Mouse (Mus musculus) kidney, postnatal 10 days (tissue): ENCODE data around the gene Rnf215.
A peak's percentile ranks its signal among the peaks of the same experiment; 100 is the strongest.
"Not testable (repeated sequence)": the region's sequence is repeated elsewhere in the genome, so short reads cannot be mapped to it uniquely, and the experiment has no call there.

Experiments used
- DNase-seq: peaks from one replicate; pipeline ENCODE4 v3.0.0; 2021; ENCODE audit warnings: mixed read lengths

Rnf215 gene

DNA sequence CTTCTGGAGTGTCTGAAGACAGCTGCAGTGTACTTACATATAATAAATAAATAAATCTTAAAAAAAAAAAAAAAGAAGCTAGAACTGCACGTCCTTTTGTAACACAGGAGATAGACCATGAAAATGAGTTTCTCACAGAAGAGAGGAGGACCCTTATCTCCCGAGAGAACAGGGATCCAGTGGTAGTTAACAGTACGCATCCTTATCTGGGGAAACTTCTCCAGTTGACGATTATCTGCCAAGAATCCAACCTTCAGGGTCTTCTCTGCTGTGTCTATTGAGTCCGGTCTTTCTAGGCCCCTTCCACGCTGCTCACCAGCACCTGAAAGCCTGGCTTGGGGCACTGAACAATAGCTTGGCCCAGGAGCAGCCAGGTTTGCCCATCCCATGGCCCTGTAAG lies 21.0 kb upstream of the Rnf215 start:
- DNase-seq = no peak

DNA sequence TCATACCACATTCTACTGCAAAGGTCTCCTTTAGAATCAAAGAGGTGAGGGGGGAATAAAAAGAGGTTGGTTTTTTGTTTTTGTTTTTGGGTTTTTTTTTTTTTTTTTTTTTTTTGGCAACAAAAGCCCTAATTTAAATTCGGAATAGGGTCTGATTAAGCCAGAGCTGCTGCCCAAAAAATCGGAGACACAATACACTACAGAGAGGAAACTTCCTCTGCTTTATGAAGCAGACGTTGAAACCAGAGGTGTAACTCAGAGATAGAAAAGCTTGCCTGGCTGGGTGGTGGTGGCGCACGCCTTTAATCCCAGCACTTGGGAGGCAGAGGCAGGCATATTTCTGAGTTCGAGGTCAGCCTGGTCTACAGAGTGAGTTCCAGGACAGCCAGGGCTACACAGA lies 20.5 kb upstream of the Rnf215 start:
- not testable (repeated sequence) for DNase-seq

- DNase-seq = no peak
Measured at GRCm38 (mm10) chr11:4115407-4115806, 19.6 kb upstream of the Rnf215 start.

- DNase-seq = no peak
Measured at GRCm38 (mm10) chr11:4116458-4117141, 18.4 kb upstream of the Rnf215 start.

- DNase-seq = no peak
Measured at GRCm38 (mm10) chr11:4117372-4118071, 17.5 kb upstream of the Rnf215 start.

DNA sequence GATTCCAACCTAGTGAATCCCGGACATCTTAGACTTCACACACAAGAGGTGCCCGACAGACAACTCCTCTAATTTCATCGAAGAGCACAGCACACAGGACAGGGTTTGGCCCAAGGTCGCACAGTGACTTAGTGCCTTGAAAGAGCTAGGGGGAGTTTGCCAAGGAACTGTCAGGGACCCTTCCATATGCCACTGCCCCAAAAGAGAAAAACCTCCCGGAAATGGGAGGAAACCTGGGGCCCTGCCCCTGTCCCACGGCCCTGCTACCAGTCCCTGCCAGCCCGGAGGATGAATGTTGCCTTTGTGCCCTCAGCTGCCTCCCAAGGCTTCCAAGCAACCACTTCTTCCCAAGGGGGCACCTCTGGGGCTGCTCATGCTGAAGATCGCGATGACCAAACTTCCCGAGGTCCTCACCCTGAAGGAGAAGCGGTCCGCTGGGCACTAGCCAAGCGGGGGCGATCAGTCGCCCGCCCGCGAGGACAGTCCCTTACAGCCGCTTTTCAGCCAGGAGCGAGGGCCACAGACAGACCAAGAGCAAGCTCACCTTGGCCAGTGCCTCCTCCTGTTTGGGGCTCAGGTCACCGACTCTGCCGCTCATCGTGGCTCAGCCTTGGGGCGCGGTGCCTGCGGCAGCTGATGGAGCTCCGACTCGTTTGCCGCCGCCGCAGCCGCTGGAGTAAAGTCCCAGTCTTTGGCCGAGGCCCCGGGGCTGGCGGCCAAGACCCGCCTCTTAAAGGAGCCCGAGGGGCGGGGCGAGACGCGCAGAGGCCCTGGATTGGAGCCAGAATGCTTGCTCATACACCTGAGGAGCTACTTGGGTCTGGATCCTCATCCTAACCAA lies 16.7 kb upstream of the Rnf215 start:
- peak; percentile 85 for DNase-seq

DNA sequence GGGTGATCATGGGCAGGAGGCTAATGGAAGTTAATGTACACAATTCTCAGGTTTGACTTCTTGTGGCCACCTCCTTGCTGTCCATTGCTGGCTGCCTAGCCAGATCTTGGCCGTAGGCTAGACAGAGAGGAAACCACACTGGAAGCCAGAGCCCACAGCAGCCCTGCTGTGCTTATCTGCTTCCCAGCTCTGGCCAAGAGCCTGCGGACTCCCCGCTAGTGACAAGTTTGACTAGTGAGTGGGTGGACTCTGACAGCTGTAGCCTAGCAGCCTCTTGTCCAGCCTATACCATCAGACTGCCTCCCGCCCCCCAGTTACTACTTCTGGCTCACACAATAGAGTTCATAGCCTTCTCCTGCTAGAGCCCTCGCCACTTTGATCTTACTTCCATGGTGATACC lies 15.4 kb upstream of the Rnf215 start:
- no peak for DNase-seq

- DNase-seq = no peak
Measured at GRCm38 (mm10) chr11:4121691-4122090, 13.3 kb upstream of the Rnf215 start.

DNA sequence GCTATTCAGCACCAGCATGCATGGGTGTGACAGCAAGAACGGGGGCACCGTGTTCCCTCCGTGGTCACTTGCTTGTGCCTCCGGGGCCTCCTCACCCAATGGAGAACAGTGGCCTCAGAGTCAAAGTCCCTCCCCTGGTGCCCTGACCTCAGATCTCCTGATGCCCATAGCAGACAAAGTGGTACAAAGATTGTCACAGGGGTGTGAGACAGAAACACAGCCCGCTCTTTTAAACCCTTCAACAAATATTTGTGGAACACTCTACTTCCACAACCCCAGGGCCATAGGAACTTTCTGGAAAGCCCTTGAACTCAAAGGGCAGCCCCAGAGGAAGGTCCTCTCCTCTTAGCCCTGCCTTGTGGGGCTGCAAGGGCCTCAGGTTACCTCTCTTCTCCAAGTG lies 12.8 kb upstream of the Rnf215 start:
- DNase-seq = no peak

DNA sequence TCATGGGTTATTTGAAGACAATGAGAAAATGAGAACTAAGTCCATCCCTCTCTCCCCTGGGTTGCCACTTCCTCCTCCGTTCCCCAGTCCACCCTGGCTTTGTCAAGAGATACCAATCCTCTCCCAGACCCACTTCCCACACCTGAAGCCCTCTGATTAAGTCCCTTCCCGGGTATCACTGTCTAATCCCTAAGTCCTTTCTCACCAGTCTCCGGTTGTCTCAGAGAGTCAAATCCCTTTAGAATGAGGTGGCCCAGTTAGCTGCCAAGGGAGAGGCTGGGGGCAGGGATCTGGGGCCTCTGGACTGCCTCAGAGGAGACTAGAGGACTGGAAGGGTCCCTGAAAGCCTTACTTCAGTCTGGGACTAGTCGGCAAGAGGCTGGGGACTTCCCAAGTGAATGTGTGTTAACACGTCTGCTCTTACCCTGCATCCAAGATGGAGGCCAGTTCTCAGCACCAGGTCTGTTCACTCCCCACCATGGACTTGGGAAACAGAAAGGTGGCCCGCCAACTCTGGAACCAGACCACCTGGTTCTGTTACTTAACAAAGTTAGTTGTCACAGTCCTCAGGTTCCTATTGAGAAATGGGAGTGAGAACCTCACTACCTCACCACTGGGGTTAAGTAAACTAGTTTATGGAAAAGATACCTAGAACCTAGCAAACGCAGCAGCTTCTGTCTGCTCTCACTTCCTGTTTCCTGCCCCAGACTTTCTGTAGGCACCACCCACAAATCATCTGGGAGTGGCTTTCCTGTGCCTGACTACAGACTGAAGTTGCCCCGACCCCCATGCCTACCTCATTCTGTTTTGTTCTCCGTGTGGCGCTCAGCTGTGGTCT lies 12.0 kb upstream of the Rnf215 start, which contains the start of gene Sec14l2:
TSS of gene Sec14l2 (minus strand) at position 674 of the 838 bp plus-strand sequence.
- DNase-seq = no peak

DNA sequence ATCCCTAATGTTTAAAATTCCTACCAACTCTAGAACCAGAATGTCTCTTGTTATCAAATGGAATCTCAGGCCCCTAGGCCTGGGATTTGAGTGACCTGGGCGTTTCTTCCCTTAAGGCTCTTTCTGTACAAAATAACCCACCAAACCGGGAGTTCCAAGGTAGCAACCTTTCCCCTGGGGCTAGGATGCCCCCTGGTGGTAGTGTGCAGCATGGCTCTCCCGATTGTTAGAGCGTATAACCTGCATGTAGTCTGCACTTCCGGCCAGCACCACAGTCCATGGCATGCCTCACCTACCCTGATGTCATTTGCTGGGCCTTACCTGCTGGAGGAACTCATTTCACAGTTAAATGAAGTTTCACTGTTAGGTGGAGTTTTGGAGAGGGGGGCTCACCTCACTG lies 11.1 kb upstream of the Rnf215 start:
- DNase-seq = no peak

- DNase-seq = no peak
Measured at GRCm38 (mm10) chr11:4127059-4127458, 7.9 kb upstream of the Rnf215 start.

GRCm38 (mm10) chr11:4128461-4128860 lies 6.5 kb upstream of the Rnf215 start:
- DNase-seq = not testable (repeated sequence)

DNA sequence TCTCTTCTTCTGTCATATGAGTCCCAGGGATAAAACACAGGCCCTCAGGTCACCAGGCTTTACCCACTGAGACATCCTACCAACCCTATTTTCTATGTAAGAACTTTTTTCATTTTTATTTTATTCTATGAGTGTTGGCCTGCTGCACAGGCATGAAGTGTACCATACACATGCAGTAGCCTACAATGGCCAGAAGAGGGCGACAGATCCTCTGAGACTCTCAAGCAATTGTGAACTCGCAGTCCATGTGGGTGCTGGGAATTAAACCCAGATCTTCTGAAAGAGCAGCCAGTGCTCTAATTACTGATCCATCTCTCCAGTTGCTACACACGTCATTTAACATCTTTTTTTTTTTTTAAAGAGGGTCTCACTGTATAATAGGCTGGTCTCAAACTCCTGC lies 1.6 kb upstream of the Rnf215 start:
- DNase-seq = no peak

DNA sequence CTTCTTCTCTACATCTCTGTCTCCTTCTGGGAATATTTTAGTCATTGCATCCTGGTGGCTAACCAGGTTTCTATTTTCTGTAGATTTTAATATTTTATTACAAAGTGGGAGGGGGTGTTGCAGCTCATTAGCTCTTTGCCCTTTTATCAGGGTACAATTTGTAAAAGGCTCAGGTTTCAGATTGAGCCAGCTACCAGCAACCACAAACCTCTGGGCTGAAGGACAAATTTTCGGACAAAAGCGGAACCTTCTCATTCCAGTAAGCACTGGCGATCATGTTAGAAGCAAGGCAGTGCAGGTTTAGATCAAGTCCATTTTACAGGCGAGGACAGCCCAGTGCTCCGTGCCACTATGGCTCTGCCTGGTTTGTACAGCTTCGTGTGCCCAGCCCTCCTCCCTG lies 602 bp upstream of the Rnf215 start:
- no peak for DNase-seq

DNA sequence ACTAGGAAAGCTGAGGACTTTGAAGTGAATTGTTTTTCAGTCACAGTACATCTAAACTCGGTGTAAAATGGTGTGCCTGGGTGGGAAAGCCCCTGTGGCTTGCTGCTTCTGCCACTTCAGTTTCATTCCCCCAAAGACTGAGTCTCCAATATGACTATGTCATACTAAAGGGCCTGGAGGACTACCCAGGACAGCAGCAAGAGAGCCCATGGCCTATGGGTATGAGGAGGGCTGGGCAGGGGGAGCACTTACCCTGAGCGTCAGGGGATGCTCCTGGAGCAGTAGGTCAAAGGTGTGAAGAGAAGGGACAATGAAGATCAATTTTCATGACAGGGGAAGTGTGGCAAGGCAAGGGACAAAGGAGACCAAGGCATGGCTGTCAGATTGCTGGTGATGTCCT lies 4.0 kb downstream of the Rnf215 start:
- DNase-seq = no peak

- DNase-seq = no peak
Measured at GRCm38 (mm10) chr11:4141505-4141904, 6.5 kb downstream of the Rnf215 start.

GRCm38 (mm10) chr11:4142352-4142751 lies 7.3 kb downstream of the Rnf215 start:
- no peak for DNase-seq

DNA sequence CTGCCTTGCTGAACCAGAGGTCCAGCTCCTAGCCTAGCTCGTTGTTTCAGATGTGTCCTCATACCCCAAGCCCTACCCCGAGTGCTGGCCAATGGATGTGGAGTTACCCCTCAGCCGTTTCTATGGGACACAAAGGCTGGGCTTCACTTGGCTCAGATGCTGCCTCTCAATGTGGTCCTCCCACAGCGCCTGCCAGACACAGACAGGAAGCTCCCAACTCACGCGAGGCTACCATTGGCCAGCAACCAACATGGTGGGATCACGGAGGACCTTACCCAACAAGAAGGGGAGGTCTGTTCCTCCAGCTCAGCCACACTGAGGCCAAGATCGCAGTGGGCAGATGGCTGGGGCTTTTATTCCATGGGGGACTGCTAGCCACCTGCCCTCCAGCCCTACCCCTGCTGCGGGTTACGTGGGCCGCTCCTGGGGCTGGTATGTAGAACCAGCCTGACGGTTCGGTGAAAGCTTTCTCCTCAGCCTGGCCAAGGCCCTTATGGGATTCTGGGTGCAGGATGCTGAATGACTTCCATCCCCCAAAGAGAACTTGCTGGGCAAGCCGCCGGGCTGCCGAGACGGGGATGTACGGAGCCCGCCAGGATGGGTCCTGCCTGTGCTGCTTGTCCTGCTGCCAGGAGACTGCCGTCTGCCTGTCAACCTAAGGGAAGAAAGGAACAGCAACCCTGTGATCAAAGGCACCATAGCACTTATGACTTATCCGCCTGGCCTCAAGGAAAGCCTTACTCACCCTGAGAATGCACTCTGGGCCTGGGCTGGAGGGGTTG lies 8.5 kb downstream of the Rnf215 start:
- DNase-seq = no peak

- no peak for DNase-seq
Measured at GRCm38 (mm10) chr11:4146381-4146780, 11.4 kb downstream of the Rnf215 start.

- no peak for DNase-seq
Measured at GRCm38 (mm10) chr11:4147098-4147497, 12.1 kb downstream of the Rnf215 start.

DNA sequence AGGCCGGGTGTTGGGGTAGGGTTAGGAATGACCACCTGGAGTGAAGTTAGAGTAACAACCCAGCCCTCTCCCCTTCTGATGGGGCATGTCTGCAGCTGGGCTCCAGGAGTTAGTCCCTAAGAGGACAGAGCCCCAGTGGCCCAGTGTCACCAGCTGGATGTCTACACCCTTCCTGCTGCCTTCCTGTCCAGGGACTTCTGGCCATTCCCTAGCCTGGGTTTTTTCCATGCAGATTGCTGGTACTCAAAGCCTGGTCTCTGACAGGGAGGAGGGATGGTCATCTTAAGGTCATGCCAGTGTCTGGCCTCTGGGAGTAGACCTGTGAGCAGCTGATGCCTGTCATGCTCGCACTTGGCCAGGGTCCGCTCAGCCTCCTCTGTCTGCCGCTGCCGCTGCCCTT lies 13.1 kb downstream of the Rnf215 start:
- peak; percentile 35 for DNase-seq
